Mouse (Mus musculus): ENCODE measurements at regions not wholly inside any gene's neighbourhood (a gene's known extent, or its start where the extent isn't known, plus 50 kb on each side); places are given as distances from the start of the nearest gene placed in this dataset.
A peak's percentile ranks its signal among the peaks of the same experiment; 100 is the strongest.

GRCm38 (mm10) chr1:161728546-161729206, 59.6 kb downstream of the Fasl start:
- ATAC-seq (replicated peaks; ENCODE audit: insufficient number of reproducible peaks, low FRiP score, low TSS enrichment, poor library complexity, severe bottlenecking) = peak; percentile 32; the same call in 1 of the 2 replicates

DNA sequence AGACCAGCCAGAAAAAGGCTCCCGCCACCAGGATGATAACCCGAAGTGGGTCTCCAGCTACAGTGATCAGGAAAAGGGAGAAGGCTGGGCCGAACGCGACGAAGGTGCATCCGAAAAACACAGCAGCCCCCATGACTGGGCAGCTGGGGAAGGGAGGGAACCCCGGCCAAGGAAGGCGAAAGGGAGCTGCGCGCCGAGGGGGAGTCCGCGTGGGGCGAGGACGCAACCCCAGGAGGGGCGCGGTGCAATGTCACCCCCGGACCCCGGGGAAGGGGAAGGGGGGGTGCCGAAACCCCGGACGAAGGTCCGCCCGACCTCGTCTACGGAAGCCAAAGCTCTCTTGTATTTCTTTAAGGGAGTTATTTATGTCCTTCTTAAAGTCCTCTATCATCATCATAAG, 60.9 kb downstream of the Fasl start:
- 0 out of 2 replicates have a peak, but pooled peaks have one; percentile 49 for ATAC-seq (replicated peaks; ENCODE audit: insufficient number of reproducible peaks, low FRiP score, low TSS enrichment, poor library complexity, severe bottlenecking)

- peak; percentile 48; the same call in 1 of the 2 replicates for ATAC-seq (replicated peaks; ENCODE audit: insufficient number of reproducible peaks, low FRiP score, low TSS enrichment, poor library complexity, severe bottlenecking)
Observed at GRCm38 (mm10) chr1:161726098-161726497, 62.2 kb downstream of the Fasl start.

DNA sequence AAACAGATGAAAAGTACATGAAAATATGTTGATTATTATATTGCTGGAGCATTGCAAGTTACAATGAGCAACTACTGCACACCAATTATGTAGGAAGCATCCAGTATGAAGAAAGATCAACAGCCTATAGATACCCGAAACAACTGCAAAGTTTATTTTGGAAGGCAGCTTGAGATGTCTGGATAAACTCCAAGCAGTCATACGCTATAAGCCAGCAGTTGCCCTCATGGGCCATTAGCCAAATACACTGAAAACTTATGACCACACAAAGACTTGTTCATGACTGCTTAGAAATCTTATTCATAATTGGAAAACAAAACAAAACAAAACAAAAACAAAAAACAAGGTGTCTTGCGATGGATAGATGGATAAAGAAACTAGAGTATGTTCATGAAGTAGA, 68.4 kb downstream of the Fasl start:
- no peak for ATAC-seq (replicated peaks; ENCODE audit: insufficient number of reproducible peaks, low FRiP score, low TSS enrichment, poor library complexity, severe bottlenecking)

- no peak for ATAC-seq (replicated peaks; ENCODE audit: insufficient number of reproducible peaks, low FRiP score, low TSS enrichment, poor library complexity, severe bottlenecking)
Observed at GRCm38 (mm10) chr1:161718254-161718653, 70.0 kb downstream of the Fasl start.

GRCm38 (mm10) chr1:161712918-161713317, 75.4 kb downstream of the Fasl start:
- ATAC-seq (replicated peaks; ENCODE audit: insufficient number of reproducible peaks, low FRiP score, low TSS enrichment, poor library complexity, severe bottlenecking) = peak; percentile 66

GRCm38 (mm10) chr1:161712283-161712682, 76.0 kb downstream of the Fasl start:
- ATAC-seq (replicated peaks; ENCODE audit: insufficient number of reproducible peaks, low FRiP score, low TSS enrichment, poor library complexity, severe bottlenecking) = no peak

DNA sequence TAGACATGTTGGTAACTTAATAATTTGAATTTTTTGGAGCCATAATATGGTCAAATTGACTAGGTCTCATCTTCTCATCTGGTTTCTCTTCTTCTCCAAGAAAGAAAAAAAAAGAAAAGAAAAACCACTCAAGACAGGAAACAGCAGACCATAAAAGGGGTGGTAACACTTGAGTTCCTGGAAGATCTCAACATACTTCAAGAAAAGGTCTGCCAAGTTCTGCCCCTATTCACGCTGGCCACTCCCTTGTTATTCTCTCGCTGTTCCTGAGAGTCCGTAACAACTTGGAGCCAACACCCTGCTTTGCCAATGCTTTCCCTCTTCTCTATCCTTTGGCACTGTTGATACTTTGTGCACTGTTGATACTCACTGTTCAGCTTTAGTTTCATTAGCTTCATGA, 81.2 kb downstream of the Fasl start:
- ATAC-seq (replicated peaks; ENCODE audit: insufficient number of reproducible peaks, low FRiP score, low TSS enrichment, poor library complexity, severe bottlenecking) = no peak

GRCm38 (mm10) chr1:161704961-161705360, 83.3 kb downstream of the Fasl start:
- no peak for ATAC-seq (replicated peaks; ENCODE audit: insufficient number of reproducible peaks, low FRiP score, low TSS enrichment, poor library complexity, severe bottlenecking)

DNA sequence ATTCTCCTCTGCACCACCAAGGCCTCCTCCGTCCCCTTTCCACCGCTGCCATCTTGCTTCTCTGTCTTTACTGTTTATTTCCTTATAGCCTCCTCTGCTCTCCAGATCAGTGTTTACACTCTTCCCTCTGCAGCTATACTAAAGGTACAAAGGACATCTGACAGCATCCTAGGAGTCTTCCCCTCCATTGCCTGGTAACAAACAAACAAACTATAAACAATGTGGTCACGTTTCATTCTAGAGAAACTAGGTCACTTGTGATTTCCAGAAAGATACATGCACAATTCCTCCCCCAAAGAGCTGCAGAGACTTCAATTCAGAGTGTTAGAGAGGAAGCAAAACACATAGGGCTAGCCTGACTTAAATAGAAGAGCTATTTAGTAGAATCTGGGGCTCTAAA, 83.8 kb downstream of the Fasl start:
- ATAC-seq (replicated peaks; ENCODE audit: insufficient number of reproducible peaks, low FRiP score, low TSS enrichment, poor library complexity, severe bottlenecking) = no peak

DNA sequence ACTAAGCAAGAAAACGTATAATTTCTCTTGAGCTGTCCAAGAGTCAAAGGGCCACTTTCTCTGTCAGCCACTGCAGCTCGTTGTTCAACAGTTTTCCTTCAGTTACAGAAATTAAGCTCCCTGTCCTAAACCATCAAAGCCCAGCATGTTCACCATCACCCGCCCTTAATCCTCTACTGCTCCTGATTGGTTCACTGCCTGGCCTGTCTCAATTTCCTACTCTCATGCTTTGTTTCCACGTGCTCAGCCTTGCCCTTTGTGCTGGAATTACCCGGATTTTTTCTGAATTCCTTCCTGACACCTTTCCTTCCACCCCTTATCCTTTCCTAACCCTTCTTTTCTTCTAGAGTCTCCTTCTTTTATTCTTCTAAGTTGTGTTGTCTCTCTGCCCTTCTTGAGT, 92.4 kb downstream of the Fasl start:
- no peak for ATAC-seq (replicated peaks; ENCODE audit: insufficient number of reproducible peaks, low FRiP score, low TSS enrichment, poor library complexity, severe bottlenecking)

DNA sequence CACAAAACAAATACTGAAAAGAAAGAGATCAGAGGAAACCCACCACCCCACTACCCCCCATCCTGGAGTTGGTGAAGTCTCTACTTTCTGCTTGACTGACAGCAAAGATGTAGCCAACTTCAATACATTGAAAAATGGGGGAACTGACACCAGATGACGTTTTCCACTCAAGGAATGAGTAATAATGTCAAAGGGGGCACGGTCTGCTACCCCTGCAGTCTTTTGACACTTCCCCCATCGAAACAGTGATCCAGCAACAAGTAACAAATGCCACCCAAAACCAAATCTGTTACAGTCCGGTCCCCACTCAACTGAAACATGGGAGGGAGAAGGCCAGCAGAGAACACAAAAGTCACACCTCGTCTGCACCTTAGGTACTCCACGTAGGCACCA, 94.5 kb downstream of the Fasl start:
- 0 out of 2 replicates have a peak, but pooled peaks have one; percentile 17 for ATAC-seq (replicated peaks; ENCODE audit: insufficient number of reproducible peaks, low FRiP score, low TSS enrichment, poor library complexity, severe bottlenecking)

DNA sequence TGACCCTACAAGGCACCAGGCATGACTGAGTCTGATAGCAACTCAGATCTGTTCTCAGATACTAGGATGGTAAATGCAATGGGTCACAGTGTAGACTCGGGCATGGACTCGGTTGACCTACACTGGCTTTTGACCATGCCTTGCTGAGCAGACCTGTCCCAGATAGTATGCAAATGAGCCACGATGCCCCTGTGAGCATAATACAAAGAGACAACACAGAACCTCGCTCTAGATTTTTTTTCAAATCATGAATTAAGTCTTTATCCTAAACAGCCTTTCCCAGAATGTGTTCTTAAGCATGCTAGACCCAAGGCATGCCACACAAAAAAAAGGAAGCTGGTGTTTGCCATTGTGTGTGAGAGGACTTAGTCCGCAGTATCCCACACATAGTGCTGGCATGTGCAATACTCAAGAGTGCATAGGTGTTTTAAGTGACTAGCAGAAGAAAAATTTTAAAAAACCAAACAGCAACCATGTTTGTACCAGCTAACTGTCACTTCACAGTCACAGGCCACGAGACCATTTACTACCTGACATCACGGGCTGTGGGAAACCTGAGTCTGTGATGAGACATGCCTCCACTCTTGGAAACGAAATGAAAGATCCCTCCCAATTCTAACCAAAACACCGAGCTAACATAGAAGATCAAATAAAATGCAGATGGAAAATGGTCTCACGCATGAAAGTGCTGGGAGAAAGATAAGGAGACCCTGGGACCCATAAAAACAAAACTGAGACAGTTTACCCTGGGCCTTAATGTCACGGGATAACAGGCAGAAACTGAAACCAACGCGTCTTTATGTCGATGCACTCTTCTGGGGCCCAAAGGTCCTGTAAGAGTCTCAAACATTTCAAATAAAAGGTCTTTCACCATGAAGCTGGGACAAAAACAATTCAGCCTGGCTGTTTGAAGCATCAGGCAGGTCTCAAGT, 95.2 kb downstream of the Fasl start:
- ATAC-seq (replicated peaks; ENCODE audit: insufficient number of reproducible peaks, low FRiP score, low TSS enrichment, poor library complexity, severe bottlenecking) = no peak

DNA sequence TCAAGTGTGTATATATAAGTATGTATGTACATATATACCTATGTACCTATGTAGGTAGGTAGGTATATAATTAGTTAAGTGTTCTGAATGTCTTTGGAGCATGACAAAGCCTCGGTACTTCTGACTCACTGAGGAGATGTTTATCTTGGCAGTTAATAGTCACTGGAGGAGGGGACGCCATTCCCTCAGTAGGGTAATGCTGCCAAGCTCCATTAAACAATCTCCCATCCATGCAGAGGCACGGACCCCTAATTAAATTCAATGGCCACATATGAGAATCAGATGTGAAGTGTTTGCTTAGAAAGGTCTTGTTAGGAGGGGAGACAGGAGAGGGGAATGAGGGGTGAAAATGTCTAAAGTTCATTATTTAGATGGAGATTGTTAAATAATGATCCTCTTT, 99.3 kb downstream of the Fasl start:
- ATAC-seq (replicated peaks; ENCODE audit: insufficient number of reproducible peaks, low FRiP score, low TSS enrichment, poor library complexity, severe bottlenecking) = no peak

DNA sequence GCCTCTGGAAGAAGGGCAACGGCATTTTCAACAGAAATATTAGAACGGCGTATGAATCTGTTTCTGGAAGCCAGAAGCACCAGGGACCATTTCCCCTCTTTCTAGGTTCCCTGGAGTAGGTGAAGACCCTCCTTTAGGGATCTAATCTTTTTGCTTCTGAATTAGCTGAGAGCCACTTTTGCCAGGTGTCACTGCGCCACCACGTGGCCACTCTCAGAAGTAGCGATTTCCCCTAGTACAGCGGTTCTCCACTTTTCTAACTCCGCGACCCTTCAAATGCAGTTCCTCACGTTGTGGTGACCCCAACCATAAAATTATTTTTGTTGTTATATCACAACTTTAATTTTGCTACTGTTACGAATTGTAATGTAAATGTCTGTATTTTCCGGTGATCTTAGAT, 100.7 kb downstream of the Fasl start:
- ATAC-seq (replicated peaks; ENCODE audit: insufficient number of reproducible peaks, low FRiP score, low TSS enrichment, poor library complexity, severe bottlenecking) = no peak

DNA sequence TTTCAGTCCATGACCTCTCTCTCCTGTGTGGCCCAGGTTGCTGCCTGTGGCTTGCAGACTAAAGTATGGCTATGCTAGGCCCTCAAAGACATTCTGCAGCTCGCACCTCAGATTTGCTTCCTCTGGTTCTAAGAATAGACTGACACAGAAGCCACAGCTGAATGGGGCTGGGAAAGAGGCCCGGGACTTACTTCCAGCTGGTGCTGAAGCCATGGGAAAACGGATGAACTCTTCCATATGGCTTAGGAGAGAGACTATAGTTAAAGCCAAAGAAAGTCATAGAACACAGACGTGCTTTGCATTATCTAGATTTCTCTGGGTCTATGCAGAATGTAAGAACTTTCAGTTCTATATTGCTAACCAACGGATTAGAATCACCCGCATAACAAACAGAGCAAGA, 107.7 kb downstream of the Fasl start:
- no peak for ATAC-seq (replicated peaks; ENCODE audit: insufficient number of reproducible peaks, low FRiP score, low TSS enrichment, poor library complexity, severe bottlenecking)

GRCm38 (mm10) chr1:161670937-161671336, 117.4 kb downstream of the Fasl start:
- 0 out of 2 replicates have a peak, but pooled peaks have one; percentile 43 for ATAC-seq (replicated peaks; ENCODE audit: insufficient number of reproducible peaks, low FRiP score, low TSS enrichment, poor library complexity, severe bottlenecking)

DNA sequence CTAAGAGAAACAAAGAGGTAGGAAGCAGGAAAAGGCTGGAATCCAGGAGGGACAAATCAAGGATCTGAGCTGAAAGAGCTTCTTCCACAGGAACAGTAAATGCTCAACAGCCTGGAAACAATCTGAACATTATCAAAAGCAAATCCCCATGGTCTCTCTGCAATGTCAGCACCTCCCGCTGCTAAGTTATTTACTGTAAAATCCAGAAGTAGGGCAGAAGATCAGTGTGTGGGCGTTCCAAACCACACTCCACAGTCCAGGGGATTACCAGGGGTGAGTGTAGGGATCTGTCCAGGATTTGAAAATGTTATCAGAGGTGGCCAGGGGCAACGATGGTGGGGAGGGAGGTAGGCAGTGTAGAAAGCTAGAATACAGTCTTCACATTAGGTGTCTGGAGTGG, 124.0 kb downstream of the Fasl start:
- no peak for ATAC-seq (replicated peaks; ENCODE audit: insufficient number of reproducible peaks, low FRiP score, low TSS enrichment, poor library complexity, severe bottlenecking)

DNA sequence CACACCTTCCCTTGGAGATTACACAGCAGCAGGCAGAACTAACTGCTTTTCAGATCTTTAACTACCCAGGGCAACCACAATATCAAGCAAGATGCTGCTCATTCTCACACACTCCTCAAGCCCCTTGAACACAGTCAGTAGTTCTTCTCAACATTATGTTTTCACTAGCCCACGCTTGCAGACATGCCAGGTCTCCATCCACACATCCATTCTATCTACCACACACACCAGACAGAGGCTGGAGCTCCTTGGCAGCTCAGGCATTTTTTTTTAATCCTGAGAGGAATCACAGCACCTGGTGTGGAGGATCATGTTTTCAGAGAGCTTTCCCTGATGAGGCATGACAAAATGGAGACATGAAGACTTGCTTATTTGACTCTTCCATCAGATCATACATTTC, 124.9 kb downstream of the Fasl start:
- ATAC-seq (replicated peaks; ENCODE audit: insufficient number of reproducible peaks, low FRiP score, low TSS enrichment, poor library complexity, severe bottlenecking) = no peak

- ATAC-seq (replicated peaks; ENCODE audit: insufficient number of reproducible peaks, low FRiP score, low TSS enrichment, poor library complexity, severe bottlenecking) = no peak
Observed at GRCm38 (mm10) chr1:161662241-161662640, 126.1 kb downstream of the Fasl start.

Data from monocyte, adult 5-6 weeks (primary cell).